Mouse (Mus musculus) CH12.LX (cell line): ENCODE results near the gene Macrod2.

Experiments used
- MAFK ChIP-seq: IDR thresholded peaks from 2 replicates; pipeline ENCODE4 v1.6.1; 2011; ENCODE audit warnings: low read length, improper control_type of control experiment; ENCODE audit not compliant: insufficient replicate concordance
- MAZ ChIP-seq: IDR thresholded peaks from 2 replicates; pipeline ENCODE4 v1.6.1; 2012; ENCODE audit warnings: low read depth, mild to moderate bottlenecking, inconsistent platforms, low read length, improper control_type of control experiment, moderate library complexity
- POLR2A ChIP-seq: IDR thresholded peaks from 2 replicates; pipeline ENCODE4 v1.6.1; 2011; ENCODE audit warnings: low read depth, mild to moderate bottlenecking, improper control_type of control experiment, low read length
- USF2 ChIP-seq: conservative IDR thresholded peaks from 2 replicates; pipeline ENCODE4 v1.6.1; 2011; ENCODE audit warnings: low read depth, low read length, improper control_type of control experiment
- ZMIZ1 ChIP-seq: IDR thresholded peaks from 2 replicates; pipeline ENCODE4 v1.6.1; 2012; ENCODE audit warnings: low read depth, mild to moderate bottlenecking, inconsistent platforms, low read length, improper control_type of control experiment

GRCm38 (mm10) chr2:140867116-140867515, 472.0 kb downstream of the Macrod2 start:
- TF ChIP-seq POLR2A (no peak), MAZ (no peak), USF2 (no peak), ZMIZ1 (no peak), MAFK (no peak)
